Mouse (Mus musculus): ENCODE measurements around the gene Plxna3.

DNA sequence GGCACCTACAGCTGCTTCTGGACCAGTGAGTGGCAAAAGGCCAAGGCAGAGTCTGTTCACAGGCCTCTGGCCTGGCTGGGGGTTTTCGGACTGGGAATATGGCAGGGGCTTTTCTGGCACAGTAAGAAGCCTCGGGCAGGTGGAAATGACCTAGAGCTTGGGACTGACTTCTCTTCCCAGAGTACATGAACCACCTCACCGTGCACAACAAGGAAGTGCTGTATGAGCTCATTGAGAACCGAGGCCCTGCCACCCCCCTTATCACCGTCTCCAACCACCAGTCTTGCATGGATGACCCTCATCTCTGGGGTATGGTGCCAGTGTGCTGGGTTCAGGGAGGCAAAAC, 45.8 kb upstream of the Plxna3 start:
- TF ChIP-seq ZC3H11A (IDR thresholded peaks at IDR 0.05; ENCODE audit: borderline replicate concordance, low read depth, low read length) (no peak), HCFC1 (IDR thresholded peaks at IDR 0.05; ENCODE audit: borderline replicate concordance, insufficient read depth, low read length) (no peak), MAFK (IDR thresholded peaks at IDR 0.05; ENCODE audit: insufficient read depth, low read depth, low read length) (no peak)

Measured in ES-E14 (cell line).